Mouse (Mus musculus): Measurements from ENCODE around the gene Lin28b.
"Not testable (repeated sequence)": the region's sequence is repeated elsewhere in the genome, so short reads cannot be mapped to it uniquely, and the experiment has no call there.

Gene Lin28b

GRCm38 (mm10) chr10:45411741-45412140 is 74.5 kb downstream of the Lin28b start:
- DNase-seq (ENCODE audit: low read depth, low spot score): no peak

GRCm38 (mm10) chr10:45410624-45411341 is 75.4 kb downstream of the Lin28b start:
- DNase-seq (ENCODE audit: low read depth, low spot score): no peak

- DNase-seq (ENCODE audit: low read depth, low spot score): no peak
Observed at GRCm38 (mm10) chr10:45399702-45400243, 86.4 kb downstream of the Lin28b start.

- no peak for DNase-seq (ENCODE audit: low read depth, low spot score)
Observed at GRCm38 (mm10) chr10:45398211-45398610, 88.0 kb downstream of the Lin28b start.

- no peak for DNase-seq (ENCODE audit: low read depth, low spot score)
Observed at GRCm38 (mm10) chr10:45382637-45382958, 103.6 kb downstream of the Lin28b start.

GRCm38 (mm10) chr10:45381937-45382636 is 104.1 kb downstream of the Lin28b start:
- peak; percentile 39 for DNase-seq (ENCODE audit: low read depth, low spot score)

- no peak for DNase-seq (ENCODE audit: low read depth, low spot score)
Observed at GRCm38 (mm10) chr10:45378269-45378668, 107.9 kb downstream of the Lin28b start.

- peak; percentile 74 for DNase-seq (ENCODE audit: low read depth, low spot score)
Observed at GRCm38 (mm10) chr10:45372994-45373692, 113.1 kb downstream of the Lin28b start.

GRCm38 (mm10) chr10:45370545-45370944 is 115.7 kb downstream of the Lin28b start:
- DNase-seq (ENCODE audit: low read depth, low spot score): no peak

- no peak for DNase-seq (ENCODE audit: low read depth, low spot score)
Observed at GRCm38 (mm10) chr10:45369639-45370038, 116.6 kb downstream of the Lin28b start.

GRCm38 (mm10) chr10:45366987-45367705 is 119.0 kb downstream of the Lin28b start:
- no peak for DNase-seq (ENCODE audit: low read depth, low spot score)

- peak; percentile 33 for DNase-seq (ENCODE audit: low read depth, low spot score)
Observed at GRCm38 (mm10) chr10:45363396-45363795, 122.8 kb downstream of the Lin28b start.

GRCm38 (mm10) chr10:45356091-45356490 is 130.1 kb downstream of the Lin28b start:
- no peak for DNase-seq (ENCODE audit: low read depth, low spot score)

- not testable (repeated sequence) for DNase-seq (ENCODE audit: low read depth, low spot score)
Observed at GRCm38 (mm10) chr10:45348143-45348542, 138.1 kb downstream of the Lin28b start.

- DNase-seq (ENCODE audit: low read depth, low spot score): no peak
Observed at GRCm38 (mm10) chr10:45345217-45345616, 141.0 kb downstream of the Lin28b start.

- DNase-seq (ENCODE audit: low read depth, low spot score): no peak
Observed at GRCm38 (mm10) chr10:45344381-45344780, 141.8 kb downstream of the Lin28b start.

GRCm38 (mm10) chr10:45339106-45339505 is 147.1 kb downstream of the Lin28b start:
- DNase-seq (ENCODE audit: low read depth, low spot score): no peak

- DNase-seq (ENCODE audit: low read depth, low spot score): peak; percentile 57
Observed at GRCm38 (mm10) chr10:45335434-45336422, 150.5 kb downstream of the Lin28b start, which contains the start of gene Bves. Gene Bves (plus strand): TSS chr10:45335772.

- no peak for DNase-seq (ENCODE audit: low read depth, low spot score)
Observed at GRCm38 (mm10) chr10:45334925-45335324, 151.3 kb downstream of the Lin28b start.
